Mouse (Mus musculus): ENCODE data around the gene Rab25. TPM values are rescaled to one million over a fixed set of nuclear protein-coding genes. Genes with fewer than 3 reads are reported as not detected.

Gene Rab25
- total and polyA plus RNA-seq, 3 experiments = 0.96 to 1.9 TPM; not detected in 1

DNA sequence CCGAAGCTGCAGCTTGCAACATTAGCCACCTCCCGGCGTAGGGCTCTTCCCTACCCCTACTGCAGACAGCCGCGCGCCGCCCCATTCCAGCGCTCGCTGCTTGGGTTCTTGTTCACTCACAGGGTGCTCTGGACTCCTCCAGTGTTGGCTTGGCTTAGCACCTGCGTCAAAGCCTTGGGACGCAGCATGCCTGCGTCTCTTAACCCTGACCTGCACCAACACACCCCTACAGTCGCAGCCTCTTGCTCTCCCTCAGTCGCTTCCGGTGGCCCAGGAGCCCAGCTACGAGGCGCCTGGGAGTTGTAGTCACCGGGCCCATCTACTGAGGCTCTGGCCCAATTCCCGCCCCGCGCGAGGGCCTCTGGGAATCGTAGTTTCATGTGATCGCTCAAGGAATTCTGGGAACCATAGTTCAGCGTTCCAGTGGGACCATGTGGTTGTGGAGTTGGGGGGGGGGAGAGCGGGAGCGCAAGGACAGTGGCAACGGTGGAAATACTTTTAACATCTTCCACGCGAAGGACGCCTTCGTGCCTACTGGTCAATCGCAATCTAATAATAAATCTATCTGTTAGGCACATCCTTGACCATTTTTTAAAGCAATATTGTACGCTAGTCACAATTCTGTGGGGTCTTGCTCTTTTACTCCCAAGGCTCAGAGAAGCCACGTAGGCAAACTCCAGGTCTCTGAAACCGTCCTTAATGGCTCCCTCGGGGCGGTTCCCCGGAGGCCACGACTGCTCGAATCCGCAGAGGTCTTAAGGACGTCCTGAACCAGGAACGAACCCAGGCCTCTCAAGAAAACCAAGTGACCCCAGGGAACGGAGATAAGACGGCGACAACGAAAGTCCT, 4.8 kb upstream of the Rab25 start, which contains the start of gene Lamtor2:
TSS of gene Lamtor2 (minus strand) at position 399 of the 849 bp plus-strand sequence.
- no peaks in the 10 kb centered on the region for H3K9me3 ChIP-seq (replicated peaks; ENCODE audit: insufficient read depth, low read length)
- peak within 1 kb of the TSS; percentile 93 for H3K9ac ChIP-seq (ENCODE audit: control insufficient read depth, low read depth, low read length, poor library complexity, severe bottlenecking)
- peak; percentile 86 for TF ChIP-seq USF1 (IDR thresholded peaks at IDR 0.05; ENCODE audit: low read depth, low read length)
- no peak for TF ChIP-seq CTCF (IDR thresholded peaks at IDR 0.05 in 2 of 3, conservative IDR thresholded peaks at IDR 0.05 in 1 of 3; ENCODE audit: control insufficient read depth in 1 of 3, insufficient read depth in 1 of 3, low read depth in 2 of 3, low read length in 3 of 3, poor library complexity in 1 of 3, severe bottlenecking in 1 of 3)
- peak; percentile 64 for TF ChIP-seq NRF1 (IDR thresholded peaks at IDR 0.05; ENCODE audit: insufficient read depth, low read depth, low read length, poor library complexity, severe bottlenecking)
- peak; percentile 98 for TF ChIP-seq SIN3A (IDR thresholded peaks at IDR 0.05; ENCODE audit: low read length)
- peak; percentile 60; the same call in 1 of the 2 replicates for TF ChIP-seq E2F4 (IDR thresholded peaks at IDR 0.05; ENCODE audit: borderline replicate concordance, low read depth, low read length)
- no peak for TF ChIP-seq RCOR1 (IDR thresholded peaks at IDR 0.05; ENCODE audit: low read depth, low read length)
- TF ChIP-seq POLR2A (IDR thresholded peaks at IDR 0.05; ENCODE audit: control insufficient read depth in 1 of 2, insufficient read depth in 1 of 2, low read depth in 1 of 2, low read length in 2 of 2, poor library complexity in 1 of 2) = peak; percentile 79 to 94
- TF ChIP-seq MAZ (IDR thresholded peaks at IDR 0.05; ENCODE audit: low read depth, low read length) = peak; percentile 98
- no peak for TF ChIP-seq ZNF384 (IDR thresholded peaks at IDR 0.05; ENCODE audit: low read depth, low read length)
- TF ChIP-seq ETS1 (IDR thresholded peaks at IDR 0.05; ENCODE audit: low read depth, low read length) = peak; percentile 50
- TF ChIP-seq SMC3 (IDR thresholded peaks at IDR 0.05; ENCODE audit: low read depth, low read length) = no peak
- no peak for TF ChIP-seq BHLHE40 (IDR thresholded peaks at IDR 0.05; ENCODE audit: borderline replicate concordance, low read depth, low read length)
- peak in 1 of 2 experiments; percentile 15; a peak in 1 of 4 replicates for TF ChIP-seq EP300 (IDR thresholded peaks at IDR 0.05; ENCODE audit: low read depth in 1 of 2, low read length in 2 of 2)
- TF ChIP-seq NELFE (IDR thresholded peaks at IDR 0.05; ENCODE audit: low read depth, low read length) = peak; percentile 89
- peak; percentile 74; the same call in 1 of the 2 replicates for TF ChIP-seq TCF12 (IDR thresholded peaks at IDR 0.05; ENCODE audit: low read depth, low read length)
- TF ChIP-seq POLR2AphosphoS2 (IDR thresholded peaks at IDR 0.05; ENCODE audit: low read length) = peak; percentile 94
- TF ChIP-seq MYC (IDR thresholded peaks at IDR 0.05; ENCODE audit: low read depth, low read length) = peak; percentile 100
- TF ChIP-seq RAD21 (IDR thresholded peaks at IDR 0.05; ENCODE audit: low read depth, low read length) = no peak
- peak; percentile 97 for TF ChIP-seq MXI1 (IDR thresholded peaks at IDR 0.05; ENCODE audit: low read depth, low read length)
- peak; percentile 99 for TF ChIP-seq HCFC1 (IDR thresholded peaks at IDR 0.05; ENCODE audit: low read depth, low read length)
- peak; percentile 96 for TF ChIP-seq MAX (IDR thresholded peaks at IDR 0.05; ENCODE audit: low read length)
- TF ChIP-seq ELF1 (IDR thresholded peaks at IDR 0.05; ENCODE audit: low read depth, low read length) = peak; percentile 96
- TF ChIP-seq KAT2A (conservative IDR thresholded peaks at IDR 0.05; ENCODE audit: low read depth, low read length) = peak; percentile 98
- TF ChIP-seq UBTF (IDR thresholded peaks at IDR 0.05; ENCODE audit: borderline replicate concordance, insufficient read depth, low read depth, low read length) = 0 out of 2 replicates have a peak, but pooled peaks have one; percentile 35
- TF ChIP-seq POLR2AphosphoS5 (IDR thresholded peaks at IDR 0.05; ENCODE audit: borderline replicate concordance, low read depth, low read length) = peak; percentile 66; the same call in 1 of the 2 replicates
- no peak for TF ChIP-seq JUND (IDR thresholded peaks at IDR 0.05; ENCODE audit: low read depth, low read length)
- TF ChIP-seq ZMIZ1 (IDR thresholded peaks at IDR 0.05; ENCODE audit: low read depth, low read length) = peak; percentile 85
- no peak for TF ChIP-seq MEF2A (IDR thresholded peaks at IDR 0.05; ENCODE audit: extremely low read depth, insufficient replicate concordance, low read depth, low read length, poor library complexity, severe bottlenecking)
- peak; percentile 77 for TF ChIP-seq TBP (IDR thresholded peaks at IDR 0.05; ENCODE audit: low read depth, low read length)
- peaks cover 24% of the 10 kb centered on the region for H3K79me2 ChIP-seq (ENCODE audit: control insufficient read depth, insufficient read depth, low read length, poor library complexity)
- H3K4me3 ChIP-seq (ENCODE audit: control insufficient read depth in 1 of 2, insufficient read depth in 1 of 2, low read depth in 2 of 2, low read length in 2 of 2) = peak within 1 kb of the TSS; percentile 84 to 90
- H3K36me3 ChIP-seq (ENCODE audit: control insufficient read depth in 1 of 2, insufficient read depth in 2 of 2, low read length in 2 of 2) = peaks cover 0 to 9% of the 10 kb centered on the region in 2 experiments; a peak in 3 of 4 replicates
- H3K27ac ChIP-seq (ENCODE audit: control insufficient read depth, low read depth, low read length) = peak within 1 kb of the TSS; percentile 91
- H3K4me1 ChIP-seq (ENCODE audit: control insufficient read depth in 1 of 2, insufficient read depth in 2 of 2, low read length in 2 of 2) = peaks cover 3 to 5% of the 10 kb centered on the region in 2 experiments; a peak in 2 of 4 replicates
- H3K27me3 ChIP-seq (ENCODE audit: control insufficient read depth in 1 of 2, insufficient read depth in 2 of 2, low read length in 2 of 2) = no peaks in the 10 kb centered on the region
- peak; percentile 100 for DNase-seq (ENCODE audit: low read depth, low spot score)
